Mouse (Mus musculus) embryonic facial prominence, embryonic 13.5 days (tissue): ENCODE measurements at regions not wholly inside any gene's neighbourhood (a gene's known extent, or its start where the extent isn't known, plus 50 kb on each side); places are given as distances from the start of the nearest gene placed in this dataset.

Experiments used
- ATAC-seq: fragments of 200-750 bp; cut with Nextera tagmentation; 2 replicates; pipeline ENCODE4 v1.8.0; 2017; ENCODE audit warnings: low read depth; ENCODE audit not compliant: insufficient number of reproducible peaks, insufficient read depth, low FRiP score, low TSS enrichment
- H3K27ac ChIP-seq: fragments of 300-500 bp; sonication (generic); 2 replicates; pipeline ENCODE4 v1.5.1; 2015; ENCODE audit warnings: moderate library complexity, mild to moderate bottlenecking, inconsistent platforms
- H3K27me3 ChIP-seq: fragments of 300-500 bp; sonication (generic); 2 replicates; pipeline ENCODE4 v1.6.1; 2015; ENCODE audit warnings: mild to moderate bottlenecking, inconsistent platforms
- H3K36me3 ChIP-seq: fragments of 300-500 bp; sonication (generic); 2 replicates; pipeline ENCODE4 v1.6.1; 2015; ENCODE audit warnings: mild to moderate bottlenecking, inconsistent platforms
- H3K4me1 ChIP-seq: fragments of 300-500 bp; sonication (generic); 2 replicates; pipeline ENCODE4 v1.6.1; 2015; ENCODE audit warnings: inconsistent platforms
- H3K4me2 ChIP-seq: fragments of 300-500 bp; sonication (generic); 2 replicates; pipeline ENCODE4 v1.6.1; 2015; ENCODE audit warnings: moderate library complexity, mild to moderate bottlenecking, inconsistent platforms
- H3K4me3 ChIP-seq: fragments of 300-500 bp; sonication (generic); 2 replicates; pipeline ENCODE4 v1.5.1; 2015; ENCODE audit warnings: mild to moderate bottlenecking, inconsistent platforms
- H3K9ac ChIP-seq: fragments of 300-500 bp; sonication (generic); 2 replicates; pipeline ENCODE4 v1.6.1; 2015; ENCODE audit warnings: mild to moderate bottlenecking, inconsistent platforms
- H3K9me3 ChIP-seq: fragments of 300-500 bp; sonication (generic); 2 replicates; pipeline ENCODE4 v1.6.1; 2016; ENCODE audit warnings: inconsistent platforms
- WGBS: fragments of 180-500 bp; shearing (Covaris S2); methylation state at CpG from one replicate; pipeline ENCODE4 v1.1.7; 2015; ENCODE audit warnings: mixed read lengths; 5-methylcytosine and 5-hydroxymethylcytosine counted together

DNA sequence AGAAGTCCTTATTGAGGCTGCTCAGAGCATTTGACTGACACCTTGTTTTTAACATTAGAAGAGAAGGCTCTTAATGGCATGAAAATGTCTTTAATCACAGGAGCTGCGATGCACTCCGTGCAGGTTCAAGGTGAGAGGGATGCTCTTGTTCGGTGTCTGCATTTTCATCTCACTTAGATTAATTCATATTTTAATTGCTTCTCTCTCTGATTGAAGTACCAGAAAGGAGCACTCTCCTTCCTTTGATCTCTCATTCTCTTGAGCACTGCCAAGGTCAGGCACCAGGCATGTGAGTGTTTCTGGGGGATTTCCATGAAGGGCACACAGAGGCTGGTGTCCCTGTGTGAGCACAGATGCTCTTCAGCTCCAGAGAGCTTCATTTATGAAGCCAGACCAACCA is 752.0 kb upstream of the Castor2 start:
- 82% methylated on average over 3 of the region's 3 CpGs for WGBS
- ATAC-seq: no peak
- no peak overlapping the region for H3K4me2 ChIP-seq
- no peaks in the 10 kb centered on the region for H3K4me1 ChIP-seq
- H3K27me3 ChIP-seq: peaks cover 23% of the 10 kb centered on the region
- no peaks in the 10 kb centered on the region for H3K36me3 ChIP-seq
- H3K9me3 ChIP-seq: no peaks in the 10 kb centered on the region; the same call in 1 of the 2 replicates
- H3K9ac ChIP-seq: no peak overlapping the region
- H3K27ac ChIP-seq: no peak overlapping the region
- no peak overlapping the region for H3K4me3 ChIP-seq

DNA sequence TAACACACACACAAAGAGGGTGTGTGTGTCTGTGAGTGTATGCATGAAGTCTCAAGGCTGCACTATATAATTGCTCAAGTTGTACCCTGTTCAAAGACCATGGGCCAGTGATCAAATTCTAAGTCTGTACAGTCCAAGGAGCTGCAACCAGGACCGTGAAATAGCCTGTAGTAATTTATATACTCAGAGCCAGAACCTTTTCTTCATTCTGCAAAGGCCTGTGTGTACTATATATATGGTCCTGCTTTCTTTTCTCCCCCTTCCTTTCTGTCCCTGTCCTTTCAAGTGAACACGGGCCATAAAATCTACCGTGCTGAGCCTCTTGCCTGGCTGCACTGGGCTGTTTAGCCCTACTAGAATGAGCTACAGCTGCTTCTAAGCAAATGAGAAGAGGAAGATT is 757.5 kb upstream of the Castor2 start:
- Histone ChIP-seq H3K4me3 (no peak overlapping the region), H3K9me3 (no peaks in the 10 kb centered on the region), H3K4me2 (no peak overlapping the region), H3K27me3 (peaks cover 28% of the 10 kb centered on the region), H3K4me1 (0 out of 2 replicates have a peak, but pooled peaks cover 5% of the 10 kb centered on the region), H3K9ac (no peak overlapping the region), H3K36me3 (no peaks in the 10 kb centered on the region), H3K27ac (no peak overlapping the region)
- no peak for ATAC-seq
- WGBS: 57% methylated on average over 3 of the region's 3 CpGs

DNA sequence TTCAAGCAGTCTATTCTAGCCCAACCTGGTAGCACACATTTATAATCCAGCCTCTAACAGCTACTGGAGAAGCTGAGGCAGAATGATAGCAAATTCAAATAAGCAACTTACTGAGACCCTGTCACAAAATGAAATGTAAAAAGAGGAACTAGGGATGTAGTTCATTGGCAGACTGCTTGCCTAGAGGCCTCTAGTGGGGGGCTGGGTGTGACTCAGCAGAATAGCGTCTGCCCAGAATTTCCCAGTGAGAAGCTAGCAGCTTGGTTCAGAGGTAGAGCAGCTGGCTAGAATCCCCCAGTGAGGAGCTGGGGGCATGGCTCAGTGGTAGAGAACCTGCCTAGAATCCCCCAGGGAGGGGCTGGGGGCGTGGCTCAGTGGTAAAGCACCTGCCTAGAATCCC is 777.5 kb upstream of the Auts2 start:
- Histone ChIP-seq H3K27ac (no peak overlapping the region), H3K4me2 (no peak overlapping the region), H3K9me3 (no peaks in the 10 kb centered on the region), H3K36me3 (no peaks in the 10 kb centered on the region), H3K4me1 (no peaks in the 10 kb centered on the region), H3K27me3 (no peaks in the 10 kb centered on the region), H3K4me3 (no peak overlapping the region), H3K9ac (no peak overlapping the region)
- WGBS: 58% methylated on average over 2 of the region's 2 CpGs
- no peak for ATAC-seq

DNA sequence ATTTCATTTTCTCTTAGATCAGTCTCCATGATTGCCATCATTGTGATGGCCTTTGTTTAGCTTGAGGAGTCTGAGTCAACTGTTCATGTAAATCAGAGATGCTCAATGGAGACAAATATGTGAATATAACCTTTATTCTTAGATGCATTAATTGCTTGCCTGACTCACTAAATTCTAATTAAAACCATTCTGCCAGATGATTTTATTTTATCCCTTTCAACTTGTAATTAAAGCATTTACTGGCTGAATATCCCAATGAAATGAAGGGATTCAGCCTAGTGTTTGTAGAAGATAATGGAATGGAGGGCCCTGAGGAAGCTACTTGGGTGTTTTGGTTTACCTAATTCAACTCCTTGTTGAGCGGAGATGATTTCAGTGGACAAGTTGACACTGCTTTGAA is 777.1 kb upstream of the Auts2 start:
- no peak for ATAC-seq
- Histone ChIP-seq H3K4me2 (no peak overlapping the region), H3K27me3 (no peaks in the 10 kb centered on the region), H3K9ac (no peak overlapping the region), H3K4me1 (no peaks in the 10 kb centered on the region), H3K4me3 (no peak overlapping the region), H3K27ac (no peak overlapping the region), H3K36me3 (no peaks in the 10 kb centered on the region), H3K9me3 (no peaks in the 10 kb centered on the region)
- 72% methylated on average over 1 of the region's 1 CpGs for WGBS

DNA sequence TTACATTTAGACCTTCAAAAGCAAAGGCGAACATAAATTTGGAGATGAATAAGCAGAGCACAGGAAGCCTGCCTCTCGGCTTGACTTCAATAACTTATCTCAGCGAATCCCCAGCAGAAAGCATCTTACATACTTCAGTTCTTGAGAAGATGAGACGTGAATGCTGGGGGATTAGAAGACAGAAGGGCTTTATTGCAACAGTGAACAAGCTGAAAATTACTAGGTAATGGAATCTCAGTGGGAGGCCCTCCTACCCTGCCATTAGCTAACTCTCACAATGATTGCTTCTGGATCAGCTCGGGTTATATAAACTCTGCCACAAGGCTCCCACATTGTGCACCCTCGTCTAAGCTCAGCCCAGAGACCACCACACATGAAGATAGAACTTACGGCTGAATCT is 770.9 kb upstream of the Auts2 start:
- Histone ChIP-seq H3K27me3 (no peaks in the 10 kb centered on the region), H3K4me1 (peaks cover 5% of the 10 kb centered on the region), H3K9ac (no peak overlapping the region), H3K36me3 (no peaks in the 10 kb centered on the region), H3K4me3 (no peak overlapping the region), H3K27ac (no peak overlapping the region), H3K9me3 (no peaks in the 10 kb centered on the region), H3K4me2 (no peak overlapping the region)
- WGBS: 44% methylated on average over 7 of the region's 7 CpGs
- ATAC-seq: no peak

DNA sequence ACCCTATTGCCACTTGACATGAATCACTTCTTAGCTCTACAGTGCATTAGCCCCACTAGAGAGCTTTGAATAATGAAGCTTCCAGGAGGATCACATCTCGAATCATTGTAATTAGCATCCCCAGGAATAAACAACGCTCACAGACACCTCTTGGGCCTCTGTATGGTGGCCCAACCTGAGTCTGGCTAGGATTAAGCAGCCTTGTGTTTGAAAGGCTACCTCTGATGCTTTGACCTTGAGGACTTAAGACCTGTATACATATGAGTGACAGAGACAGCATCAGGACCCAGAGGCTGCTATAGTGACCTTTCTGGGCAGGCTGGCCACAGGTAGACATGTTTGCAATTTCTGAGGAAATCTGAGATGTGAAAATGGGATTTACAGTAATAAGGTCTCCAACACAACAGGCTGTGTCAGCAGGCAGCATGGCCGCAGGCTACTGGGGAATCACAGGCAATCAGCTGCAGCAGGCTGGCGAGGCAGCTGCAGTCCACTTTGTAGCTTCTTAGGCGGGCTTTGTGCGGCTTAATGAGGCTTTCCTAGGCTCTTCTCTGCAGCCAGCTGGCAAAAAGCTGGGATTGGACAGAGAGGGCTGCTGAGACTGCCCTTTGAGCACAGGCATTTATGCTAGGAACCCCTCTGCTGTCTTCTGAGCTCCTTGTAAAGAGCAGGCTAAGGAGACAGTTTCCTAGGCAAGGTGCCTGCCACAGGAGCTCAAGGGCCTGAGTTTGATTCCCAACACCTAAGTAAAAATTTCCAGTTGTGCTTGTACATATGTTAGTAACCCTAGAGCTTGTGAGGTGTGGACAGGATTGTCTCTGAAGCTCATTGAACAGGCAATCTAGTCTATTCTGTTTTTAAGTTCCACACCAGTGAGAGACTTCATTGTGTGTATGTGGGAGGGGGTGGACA is 768.1 kb upstream of the Auts2 start:
- Histone ChIP-seq H3K9ac (0 out of 2 replicates have a peak overlapping the region, but pooled peaks have one; percentile 6), H3K9me3 (no peaks in the 10 kb centered on the region), H3K4me1 (peaks cover 5% of the 10 kb centered on the region), H3K4me3 (no peak overlapping the region), H3K27me3 (0 out of 2 replicates have a peak, but pooled peaks cover 4% of the 10 kb centered on the region), H3K27ac (no peak overlapping the region), H3K4me2 (no peak overlapping the region), H3K36me3 (no peaks in the 10 kb centered on the region)
- no peak for ATAC-seq
- 35% methylated on average over 6 of the region's 6 CpGs for WGBS

DNA sequence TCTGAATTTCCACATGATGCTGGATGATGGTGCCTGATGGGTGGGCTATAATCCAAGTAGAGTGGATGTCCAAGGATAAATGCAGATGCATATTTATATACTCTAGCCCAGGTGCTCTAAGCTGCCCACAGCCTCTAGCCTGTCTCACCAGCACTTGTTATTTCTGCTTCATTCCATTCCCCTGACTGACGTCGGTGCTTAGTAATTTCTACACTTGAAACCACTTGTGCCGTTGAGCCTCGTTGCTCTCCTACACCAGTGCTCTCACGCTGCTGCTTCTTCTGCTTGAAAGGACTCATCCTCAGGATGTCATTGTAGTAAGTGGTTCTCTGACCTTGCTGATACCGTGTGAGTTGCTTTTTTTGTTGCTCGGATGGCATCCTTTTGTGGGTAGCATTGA is 724.7 kb upstream of the Auts2 start:
- no peak overlapping the region for H3K4me2 ChIP-seq
- WGBS: 76% methylated on average over 7 of the region's 7 CpGs
- H3K4me1 ChIP-seq: no peaks in the 10 kb centered on the region
- no peaks in the 10 kb centered on the region for H3K36me3 ChIP-seq
- H3K27me3 ChIP-seq: no peaks in the 10 kb centered on the region
- no peak overlapping the region for H3K4me3 ChIP-seq
- no peak for ATAC-seq
- no peak overlapping the region for H3K27ac ChIP-seq
- no peak overlapping the region for H3K9ac ChIP-seq
- no peaks in the 10 kb centered on the region for H3K9me3 ChIP-seq

DNA sequence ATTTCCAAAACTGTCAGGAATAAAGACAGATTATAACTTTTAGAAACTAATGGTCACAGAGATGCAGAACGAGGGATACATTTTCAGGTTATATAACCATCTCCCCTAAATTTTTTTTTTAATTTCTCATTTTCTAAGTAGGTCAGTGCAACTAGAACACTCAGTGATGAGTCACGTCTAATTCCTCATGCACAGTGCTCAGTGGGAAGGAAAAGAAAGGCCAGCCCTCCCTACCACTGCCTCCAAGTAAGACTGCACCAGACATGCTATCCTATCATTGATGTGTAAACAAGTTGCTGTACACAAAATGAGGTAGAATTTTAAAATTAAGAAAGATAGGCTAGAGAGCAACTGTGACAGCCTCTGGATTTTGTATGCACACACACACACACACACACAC is 724.2 kb upstream of the Auts2 start:
- Histone ChIP-seq H3K4me1 (no peaks in the 10 kb centered on the region), H3K27me3 (no peaks in the 10 kb centered on the region), H3K36me3 (no peaks in the 10 kb centered on the region), H3K27ac (no peak overlapping the region), H3K9me3 (no peaks in the 10 kb centered on the region), H3K4me2 (no peak overlapping the region), H3K9ac (no peak overlapping the region), H3K4me3 (no peak overlapping the region)
- 82% methylated on average over 2 of the region's 2 CpGs for WGBS
- no peak for ATAC-seq

DNA sequence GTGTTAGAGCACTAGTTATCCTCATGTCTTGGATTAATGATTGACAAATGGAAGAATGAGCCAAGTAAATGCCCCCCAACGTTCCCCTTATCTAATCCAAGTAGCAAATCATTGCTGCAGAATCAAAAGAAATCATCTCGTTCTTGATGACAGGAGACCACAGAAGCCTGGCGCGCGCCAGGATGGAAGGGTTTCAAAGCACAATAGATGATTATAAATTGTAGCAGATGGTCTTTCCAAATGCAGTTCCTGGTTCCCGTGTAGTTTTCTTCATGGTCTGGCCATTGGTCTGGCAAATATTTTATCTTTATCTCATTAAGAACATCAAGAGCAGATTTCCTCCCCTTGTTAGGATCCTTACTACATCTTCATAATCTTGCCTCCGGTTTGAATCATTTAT is 721.8 kb upstream of the Auts2 start:
- no peak overlapping the region for H3K27ac ChIP-seq
- H3K9me3 ChIP-seq: no peaks in the 10 kb centered on the region
- H3K36me3 ChIP-seq: no peaks in the 10 kb centered on the region
- H3K4me3 ChIP-seq: no peak overlapping the region
- H3K9ac ChIP-seq: no peak overlapping the region
- H3K4me1 ChIP-seq: no peaks in the 10 kb centered on the region
- ATAC-seq: no peak
- H3K27me3 ChIP-seq: no peaks in the 10 kb centered on the region
- no peak overlapping the region for H3K4me2 ChIP-seq
- 57% methylated on average over 7 of the region's 7 CpGs for WGBS

DNA sequence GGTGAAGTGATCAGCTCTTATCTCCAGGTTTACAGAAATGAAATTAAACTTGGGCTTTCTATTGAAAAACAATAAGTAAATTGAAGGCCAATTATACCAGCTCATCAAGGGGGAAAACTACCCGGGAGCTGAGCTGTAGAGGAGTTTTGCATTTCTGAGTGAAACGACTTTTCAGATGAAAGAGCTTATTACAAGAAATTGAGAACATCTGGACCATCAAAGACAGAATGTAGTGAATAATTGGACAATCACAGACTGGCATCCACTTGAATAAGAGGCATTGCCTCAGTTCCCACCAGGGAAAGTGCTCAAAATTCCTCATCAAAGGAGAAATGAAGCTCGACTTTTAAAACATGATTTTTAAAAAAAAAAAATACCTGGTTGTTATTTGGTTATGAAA is 675.7 kb upstream of the Auts2 start:
- Histone ChIP-seq H3K4me2 (no peak overlapping the region), H3K27ac (no peak overlapping the region), H3K36me3 (no peaks in the 10 kb centered on the region), H3K9ac (no peak overlapping the region), H3K27me3 (no peaks in the 10 kb centered on the region), H3K9me3 (no peaks in the 10 kb centered on the region), H3K4me1 (no peaks in the 10 kb centered on the region), H3K4me3 (no peak overlapping the region)
- no peak for ATAC-seq
- WGBS: 26% methylated on average over 3 of the region's 3 CpGs

DNA sequence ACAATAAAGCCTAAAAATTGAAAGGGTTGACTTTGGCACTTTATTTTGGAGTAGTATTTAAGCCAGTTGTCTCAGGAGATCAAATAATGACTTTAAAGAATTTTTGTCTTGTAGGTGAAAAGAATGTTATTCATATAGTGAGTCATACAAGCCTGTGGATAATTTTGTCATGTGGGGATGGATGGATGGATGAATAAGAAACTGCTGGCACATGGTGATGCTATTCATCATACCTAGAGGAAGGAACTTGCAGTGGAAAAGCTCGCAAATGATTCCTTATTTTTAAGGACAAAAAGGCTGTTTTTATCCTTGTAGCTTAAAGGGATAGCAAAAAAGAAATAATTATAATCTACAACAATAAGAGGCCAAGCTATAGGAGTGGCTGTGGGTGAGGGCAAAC is 655.4 kb upstream of the Auts2 start:
- ATAC-seq: no peak
- no peak overlapping the region for H3K27ac ChIP-seq
- no peaks in the 10 kb centered on the region for H3K9me3 ChIP-seq
- H3K36me3 ChIP-seq: no peaks in the 10 kb centered on the region
- WGBS: 80% methylated on average over 1 of the region's 1 CpGs
- no peak overlapping the region for H3K4me3 ChIP-seq
- no peaks in the 10 kb centered on the region for H3K4me1 ChIP-seq
- no peaks in the 10 kb centered on the region for H3K27me3 ChIP-seq
- H3K9ac ChIP-seq: no peak overlapping the region
- H3K4me2 ChIP-seq: no peak overlapping the region

DNA sequence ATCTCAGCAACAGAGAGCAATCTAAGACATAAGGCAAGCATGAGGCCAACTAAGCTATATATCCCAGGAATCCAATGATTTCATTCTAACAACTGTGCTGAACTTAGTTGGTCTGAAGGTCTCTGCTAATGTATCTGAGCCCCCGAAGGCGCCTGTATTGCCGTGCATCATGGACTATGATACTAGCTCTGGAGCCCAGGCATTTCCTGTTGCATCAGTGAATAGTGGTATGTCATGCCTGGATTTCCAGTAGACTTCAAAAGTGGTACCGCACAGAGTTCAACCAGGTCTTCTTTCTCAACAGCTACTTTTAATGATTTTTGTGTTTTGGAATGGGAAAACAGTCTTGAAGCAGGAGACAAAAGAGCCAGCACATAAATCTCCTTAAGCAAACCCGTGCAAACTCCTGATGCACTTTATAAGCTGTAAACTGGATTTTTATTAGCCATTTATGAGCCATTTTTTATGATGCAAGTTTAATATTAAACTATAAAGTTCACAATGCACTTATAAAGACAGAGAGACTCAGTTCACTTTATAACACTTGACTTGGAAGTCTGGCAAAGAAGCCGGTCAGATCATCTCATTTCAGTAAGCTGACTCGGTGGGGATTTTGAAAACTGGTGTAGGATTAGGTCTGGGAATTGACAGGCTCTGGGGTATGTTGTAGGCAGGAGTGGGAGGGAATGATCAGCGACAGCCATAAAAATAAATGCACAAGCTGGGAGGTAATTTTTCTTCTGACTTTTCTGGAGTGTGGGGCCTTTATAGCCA is 646.8 kb upstream of the Auts2 start:
- H3K9me3 ChIP-seq: no peaks in the 10 kb centered on the region
- H3K9ac ChIP-seq: no peak overlapping the region
- no peak overlapping the region for H3K27ac ChIP-seq
- H3K4me2 ChIP-seq: no peak overlapping the region
- no peak overlapping the region for H3K4me3 ChIP-seq
- H3K4me1 ChIP-seq: no peaks in the 10 kb centered on the region
- no peak for ATAC-seq
- H3K36me3 ChIP-seq: no peaks in the 10 kb centered on the region
- H3K27me3 ChIP-seq: no peaks in the 10 kb centered on the region
- 80% methylated on average over 8 of the region's 8 CpGs for WGBS
